Mouse (Mus musculus): ENCODE measurements at regions not wholly inside any gene's neighbourhood (a gene's known extent, or its start where the extent isn't known, plus 50 kb on each side); places are given as distances from the start of the nearest gene placed in this dataset.

DNA sequence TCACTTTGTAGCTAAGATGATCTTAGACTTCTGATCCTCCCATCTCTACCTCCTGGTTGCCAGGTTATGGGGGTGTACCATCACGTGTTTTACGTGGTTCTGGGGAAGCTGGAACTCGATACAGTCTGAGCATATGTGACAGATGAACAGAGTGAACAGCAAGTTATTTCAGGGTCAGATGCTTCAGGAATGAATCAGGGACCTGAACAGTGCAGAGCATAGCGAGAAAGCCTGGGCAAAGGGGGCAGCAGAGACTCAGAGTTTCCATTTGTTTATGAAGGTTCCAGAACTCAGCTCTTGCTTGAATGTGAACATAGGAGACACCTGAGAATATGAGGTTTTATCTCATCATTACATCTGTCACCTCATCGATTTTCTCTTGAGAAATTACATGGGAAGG, 221.9 kb upstream of the Arpp21 start:
- Histone ChIP-seq H3K4me1 (ENCODE audit: insufficient read depth) (no peaks in the 10 kb centered on the region), H3K27me3 (ENCODE audit: insufficient read depth, low read length) (no peaks in the 10 kb centered on the region), H3K27ac (ENCODE audit: low read depth) (no peak overlapping the region), H3K4me3 (ENCODE audit: low read depth, low read length) (no peak overlapping the region), H3K9ac (no peak overlapping the region), H3K9me3 (ENCODE audit: low read depth, low read length) (no peaks in the 10 kb centered on the region), H3K4me2 (no peak overlapping the region), H3K36me3 (ENCODE audit: insufficient read depth) (no peaks in the 10 kb centered on the region)
- no peak for ATAC-seq (ENCODE audit: insufficient read depth)
- WGBS = 79% methylated on average over 5 of the region's 5 CpGs
- no peak for TF ChIP-seq CTCF (IDR thresholded peaks at IDR 0.05; ENCODE audit: low read depth)
- no peak for DNase-seq

- no peaks in the 10 kb centered on the region for H3K9me3 ChIP-seq (ENCODE audit: low read depth, low read length)
- DNase-seq (no peak), ATAC-seq (ENCODE audit: insufficient read depth) (no peak)
- H3K27ac ChIP-seq (ENCODE audit: low read depth) = no peak overlapping the region
- H3K27me3 ChIP-seq (ENCODE audit: insufficient read depth, low read length) = no peaks in the 10 kb centered on the region
- H3K4me2 ChIP-seq = no peak overlapping the region
- WGBS = 66% methylated on average over 6 of the region's 6 CpGs
- no peak overlapping the region for H3K4me3 ChIP-seq (ENCODE audit: low read depth, low read length)
- no peak for TF ChIP-seq CTCF (IDR thresholded peaks at IDR 0.05; ENCODE audit: low read depth)
- H3K36me3 ChIP-seq (ENCODE audit: insufficient read depth) = no peaks in the 10 kb centered on the region
- no peak overlapping the region for H3K9ac ChIP-seq
- no peaks in the 10 kb centered on the region for H3K4me1 ChIP-seq (ENCODE audit: insufficient read depth)
Observed at GRCm38 (mm10) chr9:112454706-112455105, 219.0 kb upstream of the Arpp21 start.

GRCm38 (mm10) chr9:112447515-112447914, 211.8 kb upstream of the Arpp21 start:
- H3K9ac ChIP-seq = no peak overlapping the region
- H3K4me1 ChIP-seq (ENCODE audit: insufficient read depth) = no peaks in the 10 kb centered on the region
- WGBS = 14% methylated on average over 2 of the region's 2 CpGs
- no peak overlapping the region for H3K4me2 ChIP-seq
- H3K4me3 ChIP-seq (ENCODE audit: low read depth, low read length) = no peak overlapping the region
- ATAC-seq (ENCODE audit: insufficient read depth) (no peak), DNase-seq (peak; percentile 5)
- H3K36me3 ChIP-seq (ENCODE audit: insufficient read depth) = no peaks in the 10 kb centered on the region
- H3K27ac ChIP-seq (ENCODE audit: low read depth) = no peak overlapping the region
- no peaks in the 10 kb centered on the region for H3K27me3 ChIP-seq (ENCODE audit: insufficient read depth, low read length)
- no peaks in the 10 kb centered on the region for H3K9me3 ChIP-seq (ENCODE audit: low read depth, low read length)
- no peak for TF ChIP-seq CTCF (IDR thresholded peaks at IDR 0.05; ENCODE audit: low read depth)

DNA sequence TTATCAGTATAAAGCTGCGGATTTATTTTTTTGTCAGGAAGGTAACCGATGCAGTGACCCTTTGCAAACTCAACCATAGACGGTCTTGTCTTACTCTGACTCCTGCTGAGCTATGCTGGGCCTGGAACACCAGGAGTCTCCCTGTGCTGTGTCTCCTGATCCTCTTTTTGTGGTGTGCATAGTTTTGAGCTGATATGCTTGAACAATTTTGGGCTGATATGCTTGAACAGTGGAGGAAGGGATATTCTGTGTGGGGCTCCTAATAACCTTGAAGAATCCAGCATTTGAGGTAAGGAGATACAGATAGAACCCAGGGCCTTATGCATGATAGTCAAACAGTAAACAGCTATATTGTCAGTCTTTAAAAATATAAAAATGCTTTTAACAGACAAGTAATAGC, 211.2 kb upstream of the Arpp21 start:
- no peak overlapping the region for H3K4me3 ChIP-seq (ENCODE audit: low read depth, low read length)
- H3K9ac ChIP-seq = no peak overlapping the region
- no peak for ATAC-seq (ENCODE audit: insufficient read depth)
- H3K36me3 ChIP-seq (ENCODE audit: insufficient read depth) = no peaks in the 10 kb centered on the region
- no peak for TF ChIP-seq CTCF (IDR thresholded peaks at IDR 0.05; ENCODE audit: low read depth)
- H3K9me3 ChIP-seq (ENCODE audit: low read depth, low read length) = no peaks in the 10 kb centered on the region
- 73% methylated on average over 3 of the region's 3 CpGs for WGBS
- H3K27ac ChIP-seq (ENCODE audit: low read depth) = no peak overlapping the region
- no peaks in the 10 kb centered on the region for H3K4me1 ChIP-seq (ENCODE audit: insufficient read depth)
- H3K27me3 ChIP-seq (ENCODE audit: insufficient read depth, low read length) = no peaks in the 10 kb centered on the region
- DNase-seq = no peak
- no peak overlapping the region for H3K4me2 ChIP-seq

DNA sequence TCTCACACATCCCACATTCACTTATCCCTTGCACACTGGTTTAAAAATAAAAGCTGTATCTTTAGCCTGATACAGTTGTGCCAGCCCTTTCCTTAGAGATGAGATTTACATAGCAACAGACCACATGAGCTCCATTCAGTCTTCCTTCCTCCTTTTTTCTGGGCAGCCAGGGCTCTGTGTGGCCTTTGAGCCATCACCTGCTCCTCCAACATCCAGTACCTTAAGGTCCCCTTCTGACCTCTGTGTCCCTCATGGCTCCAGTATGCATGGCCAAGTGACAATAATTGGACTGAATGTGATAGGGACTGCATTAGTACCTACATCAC, 210.3 kb upstream of the Arpp21 start:
- H3K4me3 ChIP-seq (ENCODE audit: low read depth, low read length) = no peak overlapping the region
- TF ChIP-seq CTCF (IDR thresholded peaks at IDR 0.05; ENCODE audit: low read depth) = no peak
- no peaks in the 10 kb centered on the region for H3K36me3 ChIP-seq (ENCODE audit: insufficient read depth)
- DNase-seq = no peak
- H3K27ac ChIP-seq (ENCODE audit: low read depth) = no peak overlapping the region
- H3K9me3 ChIP-seq (ENCODE audit: low read depth, low read length) = no peaks in the 10 kb centered on the region
- H3K4me2 ChIP-seq = no peak overlapping the region
- no peak for ATAC-seq (ENCODE audit: insufficient read depth)
- no peaks in the 10 kb centered on the region for H3K4me1 ChIP-seq (ENCODE audit: insufficient read depth)
- no peak overlapping the region for H3K9ac ChIP-seq
- no peaks in the 10 kb centered on the region for H3K27me3 ChIP-seq (ENCODE audit: insufficient read depth, low read length)

DNA sequence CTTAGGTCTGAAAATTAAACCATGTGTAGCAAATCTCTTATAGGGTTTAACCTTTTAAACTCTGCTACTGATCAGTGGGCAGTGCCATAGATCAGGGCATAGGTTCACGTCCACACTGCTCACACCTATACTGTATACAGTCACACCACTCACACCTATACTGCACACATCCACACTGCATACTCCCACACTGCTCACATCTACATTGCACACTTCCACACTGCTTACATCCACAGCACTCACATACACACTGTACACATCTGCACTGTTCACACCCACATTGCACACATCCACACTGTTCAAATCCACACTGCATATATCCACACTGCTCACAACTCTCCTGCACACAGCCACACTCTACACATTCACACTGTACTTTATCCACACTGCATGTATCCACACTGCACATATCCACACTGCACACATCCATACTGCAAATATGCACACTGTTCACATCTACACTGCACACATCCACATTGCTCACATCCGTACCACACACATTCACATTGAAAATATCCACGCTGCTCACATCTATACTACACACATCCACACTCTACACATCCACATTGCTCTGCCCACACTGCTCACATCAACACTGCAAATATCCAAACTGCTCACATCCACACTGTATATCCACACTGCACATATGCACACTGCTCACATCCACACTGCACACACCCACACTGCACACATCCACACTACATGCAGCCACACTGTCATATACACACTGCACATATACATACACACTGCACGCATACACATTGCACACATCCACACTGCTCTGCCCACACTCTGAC, 209.7 kb upstream of the Arpp21 start:
- H3K9ac ChIP-seq = no peak overlapping the region
- TF ChIP-seq CTCF (IDR thresholded peaks at IDR 0.05; ENCODE audit: low read depth) = no peak
- H3K9me3 ChIP-seq (ENCODE audit: low read depth, low read length) = no peaks in the 10 kb centered on the region
- no peak overlapping the region for H3K27ac ChIP-seq (ENCODE audit: low read depth)
- 0 out of 2 replicates have a peak, but pooled peaks have one; percentile 24 for ATAC-seq (ENCODE audit: insufficient read depth)
- no peak overlapping the region for H3K4me3 ChIP-seq (ENCODE audit: low read depth, low read length)
- H3K4me2 ChIP-seq = no peak overlapping the region
- DNase-seq = no peak
- no peaks in the 10 kb centered on the region for H3K36me3 ChIP-seq (ENCODE audit: insufficient read depth)
- no peaks in the 10 kb centered on the region for H3K4me1 ChIP-seq (ENCODE audit: insufficient read depth)
- 93% methylated on average over 4 of the region's 4 CpGs for WGBS
- no peaks in the 10 kb centered on the region for H3K27me3 ChIP-seq (ENCODE audit: insufficient read depth, low read length)

GRCm38 (mm10) chr9:112444220-112444619, 208.5 kb upstream of the Arpp21 start:
- Histone ChIP-seq H3K9ac (no peak overlapping the region), H3K9me3 (ENCODE audit: low read depth, low read length) (no peaks in the 10 kb centered on the region), H3K27me3 (ENCODE audit: insufficient read depth, low read length) (no peaks in the 10 kb centered on the region), H3K4me2 (no peak overlapping the region), H3K36me3 (ENCODE audit: insufficient read depth) (no peaks in the 10 kb centered on the region), H3K4me3 (ENCODE audit: low read depth, low read length) (no peak overlapping the region), H3K27ac (ENCODE audit: low read depth) (no peak overlapping the region), H3K4me1 (ENCODE audit: insufficient read depth) (no peaks in the 10 kb centered on the region)
- ATAC-seq (ENCODE audit: insufficient read depth) (no peak), DNase-seq (no peak)
- TF ChIP-seq CTCF (IDR thresholded peaks at IDR 0.05; ENCODE audit: low read depth) = no peak
- WGBS = 86% methylated on average over 2 of the region's 2 CpGs

All from lung, embryonic 14.5 days (tissue).